Mouse (Mus musculus): ENCODE results near the gene Nemf. TPM values are rescaled to one million over a fixed set of nuclear protein-coding genes. Genes with fewer than 3 reads are reported as not detected.
A peak's percentile ranks its signal among the peaks of the same experiment; 100 is the strongest.
"Not testable (repeated sequence)": the region's sequence is repeated elsewhere in the genome, so short reads cannot be mapped to it uniquely, and the experiment has no call there.

Nemf gene
- polyA plus RNA-seq, 1 experiment from 2014 or later: 41.8 TPM

- Histone ChIP-seq H3K27ac (peak overlapping the region; percentile 68), H3K4me3 (ENCODE audit: inconsistent target) (peak overlapping the region; percentile 49), H3K36me3 (ENCODE audit: inconsistent target) (no peaks in the 10 kb centered on the region), H3K79me2 (ENCODE audit: inconsistent target) (no peaks in the 10 kb centered on the region)
- 6% methylated on average over 32 of the region's 32 CpGs for WGBS (ENCODE audit: missing documents)
Observed at GRCm38 (mm10) chr12:69363899-69364762, 7.2 kb upstream of the Nemf start.

- not testable (repeated sequence) for H3K27ac ChIP-seq; H3K36me3 ChIP-seq (ENCODE audit: inconsistent target); H3K4me3 ChIP-seq (ENCODE audit: inconsistent target); H3K79me2 ChIP-seq (ENCODE audit: inconsistent target)
- WGBS (ENCODE audit: missing documents): 89% methylated on average over 5 of the region's 7 CpGs
Observed at GRCm38 (mm10) chr12:69363110-69363509, 6.1 kb upstream of the Nemf start.

GRCm38 (mm10) chr12:69362388-69362787 lies 5.4 kb upstream of the Nemf start:
- H3K36me3 ChIP-seq (ENCODE audit: inconsistent target): no peaks in the 10 kb centered on the region
- 67% methylated on average over 4 of the region's 4 CpGs for WGBS (ENCODE audit: missing documents)
- H3K4me3 ChIP-seq (ENCODE audit: inconsistent target): peak overlapping the region; percentile 39
- peaks cover under 1% of the 10 kb centered on the region; the same call in 1 of the 2 replicates for H3K79me2 ChIP-seq (ENCODE audit: inconsistent target)
- peak overlapping the region; percentile 85 for H3K27ac ChIP-seq

GRCm38 (mm10) chr12:69361919-69362318 lies 5.0 kb upstream of the Nemf start:
- Histone ChIP-seq H3K4me3 (ENCODE audit: inconsistent target) (peak overlapping the region; percentile 39), H3K27ac (peak overlapping the region; percentile 85), H3K79me2 (ENCODE audit: inconsistent target) (peaks cover 5% of the 10 kb centered on the region; the same call in 1 of the 2 replicates), H3K36me3 (ENCODE audit: inconsistent target) (no peaks in the 10 kb centered on the region)
- whole genome bisulfite sequencing (ENCODE audit: missing documents): 12% methylated on average over 10 of the region's 10 CpGs

GRCm38 (mm10) chr12:69360997-69361899 lies 4.3 kb upstream of the Nemf start:
- not testable (repeated sequence) for H3K36me3 ChIP-seq (ENCODE audit: inconsistent target)
- Histone ChIP-seq H3K4me3 (ENCODE audit: inconsistent target) (peak overlapping the region; percentile 39), H3K79me2 (ENCODE audit: inconsistent target) (peaks cover 12% of the 10 kb centered on the region), H3K27ac (peak overlapping the region; percentile 85)
- WGBS (ENCODE audit: missing documents): 0% methylated on average over 30 of the region's 50 CpGs

GRCm38 (mm10) chr12:69360655-69360996 lies 3.7 kb upstream of the Nemf start:
- WGBS (ENCODE audit: missing documents): 13% methylated on average over 5 of the region's 5 CpGs
- H3K79me2 ChIP-seq (ENCODE audit: inconsistent target): peaks cover 18% of the 10 kb centered on the region
- H3K27ac ChIP-seq: no peak overlapping the region
- H3K4me3 ChIP-seq (ENCODE audit: inconsistent target): no peak overlapping the region
- no peaks in the 10 kb centered on the region for H3K36me3 ChIP-seq (ENCODE audit: inconsistent target)

GRCm38 (mm10) chr12:69357300-69357646 lies 308 bp upstream of the Nemf start:
- peaks cover 12% of the 10 kb centered on the region; the same call in 1 of the 2 replicates for H3K36me3 ChIP-seq (ENCODE audit: inconsistent target)
- peak overlapping the region; percentile 87 for H3K4me3 ChIP-seq (ENCODE audit: inconsistent target)
- 6% methylated on average over 13 of the region's 13 CpGs for WGBS (ENCODE audit: missing documents)
- peak overlapping the region; percentile 51 for H3K27ac ChIP-seq
- peaks cover 32% of the 10 kb centered on the region for H3K79me2 ChIP-seq (ENCODE audit: inconsistent target)

- WGBS (ENCODE audit: missing documents): 100% methylated on average over 1 of the region's 1 CpGs
- H3K36me3 ChIP-seq (ENCODE audit: inconsistent target): peaks cover 51% of the 10 kb centered on the region
- no peak overlapping the region for H3K27ac ChIP-seq
- peaks cover 25% of the 10 kb centered on the region for H3K79me2 ChIP-seq (ENCODE audit: inconsistent target)
- no peak overlapping the region for H3K4me3 ChIP-seq (ENCODE audit: inconsistent target)
Observed at GRCm38 (mm10) chr12:69351685-69352084, 5.3 kb downstream of the Nemf start.

- 86% methylated on average over 2 of the region's 2 CpGs for whole genome bisulfite sequencing (ENCODE audit: missing documents)
- Histone ChIP-seq H3K36me3 (ENCODE audit: inconsistent target) (peaks cover 64% of the 10 kb centered on the region), H3K79me2 (ENCODE audit: inconsistent target) (peaks cover 7% of the 10 kb centered on the region; the same call in 1 of the 2 replicates), H3K4me3 (ENCODE audit: inconsistent target) (no peak overlapping the region), H3K27ac (no peak overlapping the region)
Observed at GRCm38 (mm10) chr12:69349928-69350327, 7.0 kb downstream of the Nemf start.

- Histone ChIP-seq H3K27ac (no peak overlapping the region), H3K79me2 (ENCODE audit: inconsistent target) (peaks cover 4% of the 10 kb centered on the region; the same call in 1 of the 2 replicates), H3K4me3 (ENCODE audit: inconsistent target) (no peak overlapping the region), H3K36me3 (ENCODE audit: inconsistent target) (peaks cover 46% of the 10 kb centered on the region)
- 93% methylated on average over 2 of the region's 2 CpGs for WGBS (ENCODE audit: missing documents)
Observed at GRCm38 (mm10) chr12:69333547-69333946, 23.4 kb downstream of the Nemf start.

GRCm38 (mm10) chr12:69332147-69332546 lies 24.8 kb downstream of the Nemf start:
- Histone ChIP-seq H3K27ac (peak overlapping the region; percentile 58), H3K36me3 (ENCODE audit: inconsistent target) (peaks cover 38% of the 10 kb centered on the region), H3K79me2 (ENCODE audit: inconsistent target) (peaks cover 4% of the 10 kb centered on the region; the same call in 1 of the 2 replicates), H3K4me3 (ENCODE audit: inconsistent target) (no peak overlapping the region)
- WGBS (ENCODE audit: missing documents): 19% methylated on average over 1 of the region's 1 CpGs

GRCm38 (mm10) chr12:69331187-69331586 lies 25.8 kb downstream of the Nemf start:
- WGBS (ENCODE audit: missing documents): 7% methylated on average over 3 of the region's 3 CpGs
- Histone ChIP-seq H3K27ac (peak overlapping the region; percentile 58), H3K4me3 (ENCODE audit: inconsistent target) (no peak overlapping the region), H3K79me2 (ENCODE audit: inconsistent target) (no peaks in the 10 kb centered on the region; the same call in 1 of the 2 replicates), H3K36me3 (ENCODE audit: inconsistent target) (peaks cover 33% of the 10 kb centered on the region; the same call in 1 of the 2 replicates)

GRCm38 (mm10) chr12:69318431-69318830 lies 38.5 kb downstream of the Nemf start:
- Histone ChIP-seq H3K36me3 (ENCODE audit: inconsistent target) (peaks cover 88% of the 10 kb centered on the region), H3K4me3 (ENCODE audit: inconsistent target) (no peak overlapping the region), H3K79me2 (ENCODE audit: inconsistent target) (no peaks in the 10 kb centered on the region), H3K27ac (no peak overlapping the region)

GRCm38 (mm10) chr12:69309659-69310058 lies 47.3 kb downstream of the Nemf start:
- WGBS (ENCODE audit: missing documents): 98% methylated on average over 4 of the region's 4 CpGs
- no peaks in the 10 kb centered on the region for H3K79me2 ChIP-seq (ENCODE audit: inconsistent target)
- H3K4me3 ChIP-seq (ENCODE audit: inconsistent target): no peak overlapping the region
- H3K27ac ChIP-seq: no peak overlapping the region
- peaks cover 80% of the 10 kb centered on the region for H3K36me3 ChIP-seq (ENCODE audit: inconsistent target)

- Histone ChIP-seq H3K27ac (no peak overlapping the region), H3K79me2 (ENCODE audit: inconsistent target) (no peaks in the 10 kb centered on the region), H3K4me3 (ENCODE audit: inconsistent target) (no peak overlapping the region), H3K36me3 (ENCODE audit: inconsistent target) (peaks cover 75% of the 10 kb centered on the region)
- 97% methylated on average over 7 of the region's 7 CpGs for WGBS (ENCODE audit: missing documents)
Observed at GRCm38 (mm10) chr12:69306333-69306732, 50.6 kb downstream of the Nemf start.

Measured in macrophage (primary cell).